Mouse (Mus musculus): ENCODE results near the gene Aco2. TPM values are rescaled to one million over a fixed set of nuclear protein-coding genes. Genes with fewer than 3 reads are reported as not detected.

Gene Aco2
- total and polyA plus RNA-seq, 3 experiments = 1,810 to 2,215 (median 2,076) TPM

- TF ChIP-seq CTCF (IDR thresholded peaks at IDR 0.05) (no peak), EP300 (IDR thresholded peaks at IDR 0.05; ENCODE audit: insufficient read depth, low read depth, low read length) (0 out of 2 replicates have a peak, but pooled peaks have one; percentile 33), POLR2A (IDR thresholded peaks at IDR 0.05; ENCODE audit: insufficient read depth, low read depth, low read length) (no peak)
- H3K36me3 ChIP-seq (ENCODE audit: control insufficient read depth, insufficient read depth, low read length) = peaks cover 21% of the 10 kb centered on the region
- peaks cover 8% of the 10 kb centered on the region for H3K79me2 ChIP-seq (replicated peaks; ENCODE audit: control insufficient read depth, insufficient read depth, low read length)
- H3K27ac ChIP-seq = peak overlapping the region; percentile 40
- no peak overlapping the region for H3K9ac ChIP-seq (ENCODE audit: low read depth, low read length)
- no peak overlapping the region; the same call in 1 of the 2 replicates for H3K4me3 ChIP-seq
- H3K4me1 ChIP-seq (ENCODE audit: control insufficient read depth, insufficient read depth, low read length) = peaks cover 12% of the 10 kb centered on the region
- no peaks in the 10 kb centered on the region for H3K27me3 ChIP-seq (ENCODE audit: control insufficient read depth, insufficient read depth, low read length)
- intact Hi-C loops (cut with DNase I) = no loop called here
- WGBS = 47% methylated on average over 7 of the region's 7 CpGs
- no peak for DNase-seq
Measured at GRCm38 (mm10) chr15:81853081-81853480, 19.0 kb upstream of the Aco2 start.

- DNase-seq = peak; percentile 86 to 92
- intact Hi-C loops (cut with DNase I) = no loop called here
- H3K4me1 ChIP-seq (ENCODE audit: control insufficient read depth, insufficient read depth, low read length) = peaks cover 7% of the 10 kb centered on the region
- under 1% methylated on average over 28 of the region's 28 CpGs for WGBS
- peak overlapping the region; percentile 100 for H3K27ac ChIP-seq
- H3K27me3 ChIP-seq (ENCODE audit: control insufficient read depth, insufficient read depth, low read length) = no peaks in the 10 kb centered on the region
- TF ChIP-seq EP300 (IDR thresholded peaks at IDR 0.05; ENCODE audit: insufficient read depth, low read depth, low read length) (peak; percentile 90), CTCF (IDR thresholded peaks at IDR 0.05) (no peak), POLR2A (IDR thresholded peaks at IDR 0.05; ENCODE audit: insufficient read depth, low read depth, low read length) (peak; percentile 77)
- H3K36me3 ChIP-seq (ENCODE audit: control insufficient read depth, insufficient read depth, low read length) = peaks cover 7% of the 10 kb centered on the region
- H3K4me3 ChIP-seq = peak overlapping the region; percentile 71
- peak overlapping the region; percentile 94 for H3K9ac ChIP-seq (ENCODE audit: low read depth, low read length)
- peaks cover 6% of the 10 kb centered on the region for H3K79me2 ChIP-seq (replicated peaks; ENCODE audit: control insufficient read depth, insufficient read depth, low read length)
Measured at GRCm38 (mm10) chr15:81856030-81856790, 15.9 kb upstream of the Aco2 start.

GRCm38 (mm10) chr15:81856938-81857723 is 15.0 kb upstream of the Aco2 start:
- Histone ChIP-seq H3K27ac (peak overlapping the region; percentile 100), H3K27me3 (ENCODE audit: control insufficient read depth, insufficient read depth, low read length) (no peaks in the 10 kb centered on the region), H3K4me3 (peak overlapping the region; percentile 71), H3K9ac (ENCODE audit: low read depth, low read length) (peak overlapping the region; percentile 94), H3K79me2 (replicated peaks; ENCODE audit: control insufficient read depth, insufficient read depth, low read length) (peaks cover 3% of the 10 kb centered on the region), H3K4me1 (ENCODE audit: control insufficient read depth, insufficient read depth, low read length) (peaks cover 7% of the 10 kb centered on the region), H3K36me3 (ENCODE audit: control insufficient read depth, insufficient read depth, low read length) (peaks cover 5% of the 10 kb centered on the region)
- intact Hi-C loops (cut with DNase I) = no loop called here
- DNase-seq = peak; percentile 32 to 54
- 0% methylated on average over 14 of the region's 14 CpGs for WGBS
- no peak for TF ChIP-seq CTCF (IDR thresholded peaks at IDR 0.05)
- no peak for TF ChIP-seq POLR2A (IDR thresholded peaks at IDR 0.05; ENCODE audit: insufficient read depth, low read depth, low read length)
- no peak for TF ChIP-seq EP300 (IDR thresholded peaks at IDR 0.05; ENCODE audit: insufficient read depth, low read depth, low read length)

GRCm38 (mm10) chr15:81857724-81858116 is 14.4 kb upstream of the Aco2 start:
- under 1% methylated on average over 33 of the region's 33 CpGs for WGBS
- H3K27me3 ChIP-seq (ENCODE audit: control insufficient read depth, insufficient read depth, low read length) = no peaks in the 10 kb centered on the region

GRCm38 (mm10) chr15:81858138-81858516 is 14.0 kb upstream of the Aco2 start:
- TF ChIP-seq POLR2A (IDR thresholded peaks at IDR 0.05; ENCODE audit: insufficient read depth, low read depth, low read length) (peak; percentile 100), EP300 (IDR thresholded peaks at IDR 0.05; ENCODE audit: insufficient read depth, low read depth, low read length) (peak; percentile 100), CTCF (IDR thresholded peaks at IDR 0.05) (no peak)
- WGBS = 0% methylated on average over 23 of the region's 23 CpGs
- H3K9ac ChIP-seq (ENCODE audit: low read depth, low read length) = peak overlapping the region; percentile 98
- H3K79me2 ChIP-seq (replicated peaks; ENCODE audit: control insufficient read depth, insufficient read depth, low read length) = peaks cover 3% of the 10 kb centered on the region
- H3K27ac ChIP-seq = peak overlapping the region; percentile 100
- H3K36me3 ChIP-seq (ENCODE audit: control insufficient read depth, insufficient read depth, low read length) = peaks cover under 1% of the 10 kb centered on the region
- H3K27me3 ChIP-seq (ENCODE audit: control insufficient read depth, insufficient read depth, low read length) = no peaks in the 10 kb centered on the region
- peaks cover 5% of the 10 kb centered on the region for H3K4me1 ChIP-seq (ENCODE audit: control insufficient read depth, insufficient read depth, low read length)
- DNase-seq = peak; percentile 94 to 96
- intact Hi-C loops (cut with DNase I) = loop anchor here (1.0 to 2.0 kb wide), 3 partner anchors 15 to 27 kb away; partner anchors contain the start of gene Aco2
- H3K4me3 ChIP-seq = peak overlapping the region; percentile 71

More at GRCm38 (mm10) chr15:81857724-81858116, 14.4 kb upstream of the Aco2 start:
- intact Hi-C loops (cut with DNase I) = loop anchor here (1.0 to 2.0 kb wide), 3 partner anchors 15 to 26 kb away; partner anchors contain the start of gene Aco2
- Histone ChIP-seq H3K27ac (peak overlapping the region; percentile 100), H3K36me3 (ENCODE audit: control insufficient read depth, insufficient read depth, low read length) (peaks cover 2% of the 10 kb centered on the region), H3K79me2 (replicated peaks; ENCODE audit: control insufficient read depth, insufficient read depth, low read length) (peaks cover 3% of the 10 kb centered on the region), H3K4me3 (peak overlapping the region; percentile 71), H3K4me1 (ENCODE audit: control insufficient read depth, insufficient read depth, low read length) (peaks cover 7% of the 10 kb centered on the region), H3K9ac (ENCODE audit: low read depth, low read length) (peak overlapping the region; percentile 94)
- DNase-seq = no peak
- TF ChIP-seq EP300 (IDR thresholded peaks at IDR 0.05; ENCODE audit: insufficient read depth, low read depth, low read length) (no peak), POLR2A (IDR thresholded peaks at IDR 0.05; ENCODE audit: insufficient read depth, low read depth, low read length) (no peak), CTCF (IDR thresholded peaks at IDR 0.05) (no peak)

Measured in heart, adult 2 months (tissue).